Mouse (Mus musculus) limb, embryonic 14.5 days (tissue): ENCODE data around the gene Il10. TPM values are rescaled to one million over a fixed set of nuclear protein-coding genes. Genes with fewer than 3 reads are reported as not detected.

Experiments used
- ATAC-seq: fragments of 200-750 bp; cut with Nextera tagmentation; 2 replicates; pipeline ENCODE4 v1.8.0; 2017; ENCODE audit warnings: low read depth, moderate number of reproducible peaks, moderate TSS enrichment; ENCODE audit not compliant: low FRiP score
- DNase-seq: peaks from one replicate; pipeline ENCODE4 v3.0.0-alpha.2; 2015; ENCODE audit warnings: low spot score
- H3K27ac ChIP-seq: fragments of 300-500 bp; sonication (generic); replicated peaks from 2 replicates; pipeline ENCODE4 v1.5.1; 2014; ENCODE audit warnings: low read depth, mild to moderate bottlenecking, low read length, moderate library complexity, mixed read lengths
- H3K27me3 ChIP-seq: fragments of 300-500 bp; sonication (generic); 2 replicates; pipeline ENCODE4 v1.6.1; 2014; ENCODE audit warnings: low read length, mixed read lengths; ENCODE audit not compliant: control insufficient read depth, insufficient read depth
- H3K36me3 ChIP-seq: fragments of 300-500 bp; sonication (generic); 2 replicates; pipeline ENCODE4 v1.6.1; 2014; ENCODE audit warnings: mild to moderate bottlenecking, low read length, moderate library complexity, mixed read lengths; ENCODE audit not compliant: control insufficient read depth, insufficient read depth
- H3K4me1 ChIP-seq: fragments of 300-500 bp; sonication (generic); 2 replicates; pipeline ENCODE4 v1.6.1; 2014; ENCODE audit warnings: antibody characterized with exemption, low read length, mixed read lengths; ENCODE audit not compliant: control insufficient read depth, insufficient read depth
- H3K4me2 ChIP-seq: fragments of 300-500 bp; sonication (generic); replicated peaks from 2 replicates; pipeline ENCODE4 v1.6.1; 2014; ENCODE audit warnings: low read depth, mild to moderate bottlenecking, low read length, moderate library complexity; ENCODE audit not compliant: severe bottlenecking
- H3K4me3 ChIP-seq: fragments of 300-500 bp; sonication (generic); replicated peaks from 2 replicates; pipeline ENCODE4 v1.5.1; 2014; ENCODE audit warnings: low read length
- H3K9ac ChIP-seq: fragments of 300-500 bp; sonication (generic); 2 replicates; pipeline ENCODE4 v1.6.1; 2014; ENCODE audit warnings: mild to moderate bottlenecking, low read depth, low read length, moderate library complexity; ENCODE audit not compliant: severe bottlenecking
- H3K9me3 ChIP-seq: fragments of 300-500 bp; sonication (generic); 2 replicates; pipeline ENCODE4 v1.6.1; 2016; ENCODE audit warnings: low read length; ENCODE audit not compliant: control insufficient read depth
- POLR2A ChIP-seq: fragments of 200-500 bp; IDR thresholded peaks from 2 replicates; pipeline ENCODE4 v1.8.0; 2012; ENCODE audit warnings: inconsistent platforms, mild to moderate bottlenecking, moderate library complexity, borderline replicate concordance; ENCODE audit not compliant: insufficient read depth, insufficient read length; ENCODE audit errors: extremely low read depth
- WGBS: fragments of 180-500 bp; shearing (Covaris S2); extraction: QIAGEN DNeasy Blood & Tissue Kit; methylation state at CpG from one replicate; pipeline ENCODE4 v1.1.7; 2014; 5-methylcytosine and 5-hydroxymethylcytosine counted together
- polyA plus RNA-seq, 2 experiments: library from polyadenylated mRNA; depleted of rRNA in 1 of 2; stranded (reverse) in 1 of 2; unstranded in 1 of 2; fragments of >200 nt; fragmentation: Nextera tagmentation in 1 of 2; extraction: Ambion mirVana in 1 of 2; gene quantifications; 2 replicates each; pipeline versions ENCODE4 v1.2.1 to v1.2.3; 2012 to 2014

Gene Il10
- polyA plus RNA-seq, 2 experiments, result 0.06 TPM; not detected in 1

- WGBS, result 75% methylated on average over 17 of the region's 17 CpGs
- Histone ChIP-seq H3K4me1 (no peaks in the 10 kb centered on the region), H3K27me3 (no peaks in the 10 kb centered on the region), H3K9me3 (no peaks in the 10 kb centered on the region), H3K4me3 (no peak overlapping the region), H3K36me3 (no peaks in the 10 kb centered on the region), H3K9ac (no peak overlapping the region), H3K27ac (no peak overlapping the region), H3K4me2 (no peak overlapping the region)
- ATAC-seq, result no peak
- no peak for TF ChIP-seq POLR2A
- DNase-seq, result no peak
Observed at GRCm38 (mm10) chr1:131010201-131011153, 9.2 kb upstream of the Il10 start.

- Histone ChIP-seq H3K27ac (no peak overlapping the region), H3K9me3 (no peaks in the 10 kb centered on the region), H3K4me2 (no peak overlapping the region), H3K27me3 (no peaks in the 10 kb centered on the region), H3K4me1 (no peaks in the 10 kb centered on the region), H3K36me3 (no peaks in the 10 kb centered on the region), H3K9ac (no peak overlapping the region), H3K4me3 (no peak overlapping the region)
- WGBS, result 86% methylated on average over 8 of the region's 8 CpGs
- TF ChIP-seq POLR2A, result no peak
- DNase-seq (no peak), ATAC-seq (no peak)
Observed at GRCm38 (mm10) chr1:131012494-131012893, 7.2 kb upstream of the Il10 start.

GRCm38 (mm10) chr1:131013926-131014325 is 5.7 kb upstream of the Il10 start:
- H3K36me3 ChIP-seq, result no peaks in the 10 kb centered on the region
- no peak overlapping the region for H3K4me2 ChIP-seq
- no peak overlapping the region for H3K9ac ChIP-seq
- no peak for DNase-seq
- WGBS, result 92% methylated on average over 5 of the region's 5 CpGs
- TF ChIP-seq POLR2A, result no peak
- no peak overlapping the region for H3K4me3 ChIP-seq
- H3K27me3 ChIP-seq, result no peaks in the 10 kb centered on the region
- no peak for ATAC-seq
- no peak overlapping the region for H3K27ac ChIP-seq
- H3K4me1 ChIP-seq, result no peaks in the 10 kb centered on the region
- H3K9me3 ChIP-seq, result no peaks in the 10 kb centered on the region

DNA sequence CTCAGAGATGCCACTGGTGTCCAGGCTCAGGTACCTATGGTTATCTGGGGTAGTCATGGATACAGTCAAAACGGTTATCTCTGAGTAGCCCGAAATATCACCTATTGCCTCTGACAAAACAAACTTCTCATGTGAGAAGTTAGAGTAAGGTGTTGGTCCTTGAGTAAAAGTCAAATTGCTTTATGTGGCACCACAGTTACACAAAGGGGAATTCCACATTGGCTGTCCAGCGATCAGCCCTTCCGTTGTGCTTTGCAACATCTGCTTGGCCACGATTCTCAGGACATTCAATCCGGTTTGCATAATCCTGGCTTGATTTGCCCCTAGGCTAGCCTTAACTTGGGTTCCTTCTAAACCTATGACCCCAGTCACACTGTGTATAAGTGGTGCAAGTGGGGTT is 4.4 kb upstream of the Il10 start:
- no peak overlapping the region for H3K27ac ChIP-seq
- no peaks in the 10 kb centered on the region for H3K4me1 ChIP-seq
- TF ChIP-seq POLR2A, result no peak
- no peak overlapping the region for H3K9ac ChIP-seq
- no peak overlapping the region for H3K4me3 ChIP-seq
- WGBS, result 88% methylated on average over 6 of the region's 6 CpGs
- no peak for ATAC-seq
- no peak overlapping the region for H3K4me2 ChIP-seq
- H3K9me3 ChIP-seq, result no peaks in the 10 kb centered on the region
- no peaks in the 10 kb centered on the region for H3K36me3 ChIP-seq
- DNase-seq, result no peak
- H3K27me3 ChIP-seq, result no peaks in the 10 kb centered on the region

DNA sequence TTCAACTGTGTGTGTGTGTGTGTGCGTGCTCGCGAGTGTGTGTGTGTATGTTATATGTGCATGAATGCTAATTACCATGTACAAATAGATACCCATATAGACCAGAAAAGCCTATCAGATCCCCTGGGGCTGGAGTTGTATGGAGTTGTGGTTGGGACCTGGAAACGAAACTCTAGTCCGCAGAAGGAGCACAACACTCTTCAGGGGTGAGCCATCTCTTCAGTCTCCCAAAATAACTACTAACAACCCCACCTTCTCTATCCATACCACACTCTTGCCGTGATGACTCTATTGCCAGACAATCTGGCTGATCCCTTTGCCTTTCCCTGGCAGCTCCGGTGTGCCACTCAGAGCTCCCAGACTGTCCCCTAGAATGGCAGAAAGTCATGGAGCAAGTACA is 3.8 kb upstream of the Il10 start:
- no peak for ATAC-seq
- 92% methylated on average over 7 of the region's 7 CpGs for WGBS

More for the DNA sequence above, 3.8 kb upstream of the Il10 start:
- Histone ChIP-seq H3K9ac (no peak overlapping the region), H3K9me3 (no peaks in the 10 kb centered on the region), H3K4me1 (no peaks in the 10 kb centered on the region), H3K4me2 (no peak overlapping the region), H3K27me3 (no peaks in the 10 kb centered on the region), H3K36me3 (no peaks in the 10 kb centered on the region), H3K27ac (no peak overlapping the region), H3K4me3 (no peak overlapping the region)
- DNase-seq, result no peak
- TF ChIP-seq POLR2A, result no peak
